Mouse (Mus musculus) kidney, embryonic 14.5 days (tissue): ENCODE measurements around the gene Casc4. TPM values are rescaled to one million over a fixed set of nuclear protein-coding genes. Genes with fewer than 3 reads are reported as not detected.
"Not testable (repeated sequence)": the region's sequence is repeated elsewhere in the genome, so short reads cannot be mapped to it uniquely, and the experiment has no call there.

Source experiments
- ATAC-seq: fragments of 200-750 bp; cut with Nextera tagmentation; 2 replicates; pipeline ENCODE4 v1.8.0; 2017; ENCODE audit warnings: moderate number of reproducible peaks, mild to moderate bottlenecking, moderate TSS enrichment, moderate library complexity; ENCODE audit not compliant: low FRiP score, low TSS enrichment
- H3K27ac ChIP-seq: fragments of 300-500 bp; sonication (generic); 2 replicates; pipeline ENCODE4 v1.5.1; 2014; ENCODE audit warnings: low read depth, mild to moderate bottlenecking, low read length, moderate library complexity, mixed read lengths
- H3K27me3 ChIP-seq: fragments of 300-500 bp; sonication (generic); 2 replicates; pipeline ENCODE4 v1.6.1; 2014; ENCODE audit warnings: mild to moderate bottlenecking, low read length; ENCODE audit not compliant: control insufficient read depth, insufficient read depth
- H3K36me3 ChIP-seq: fragments of 300-500 bp; sonication (generic); 2 replicates; pipeline ENCODE4 v1.6.1; 2014; ENCODE audit warnings: low read length, mixed read lengths; ENCODE audit not compliant: control insufficient read depth, insufficient read depth
- H3K4me1 ChIP-seq: fragments of 300-500 bp; sonication (generic); 2 replicates; pipeline ENCODE4 v1.6.1; 2014; ENCODE audit warnings: low read length, mixed read lengths; ENCODE audit not compliant: control insufficient read depth, insufficient read depth
- H3K4me2 ChIP-seq: fragments of 300-500 bp; sonication (generic); replicated peaks from 2 replicates; pipeline ENCODE4 v1.6.1; 2014; ENCODE audit warnings: low read depth, mild to moderate bottlenecking, low read length
- H3K4me3 ChIP-seq: fragments of 300-500 bp; sonication (generic); 2 replicates; pipeline ENCODE4 v1.5.1; 2014; ENCODE audit warnings: mild to moderate bottlenecking, low read length
- H3K9ac ChIP-seq: fragments of 300-500 bp; sonication (generic); 2 replicates; pipeline ENCODE4 v1.6.1; 2014; ENCODE audit warnings: low read depth, mild to moderate bottlenecking, low read length, moderate library complexity
- H3K9me3 ChIP-seq: fragments of 300-500 bp; sonication (generic); 2 replicates; pipeline ENCODE4 v1.6.1; 2016; ENCODE audit warnings: low read length; ENCODE audit not compliant: control insufficient read depth
- WGBS: fragments of 180-500 bp; shearing (Covaris S2); extraction: QIAGEN DNeasy Blood & Tissue Kit; methylation state at CpG from one replicate; pipeline ENCODE4 v1.1.7; 2014; 5-methylcytosine and 5-hydroxymethylcytosine counted together
- polyA plus RNA-seq: library from polyadenylated mRNA; unstranded; fragments of >200 nt; fragmentation: Nextera tagmentation; extraction: Ambion mirVana; gene quantifications from 2 replicates; pipeline ENCODE4 v1.2.1, GENCODE M21; 2014

The Casc4 gene
- polyA plus RNA-seq, 1 experiment from 2014 or later, result 25.5 TPM

GRCm38 (mm10) chr2:121886406-121886805 lies 19.6 kb downstream of the Casc4 start:
- H3K27ac ChIP-seq, result no peak overlapping the region
- no peaks in the 10 kb centered on the region for H3K36me3 ChIP-seq
- H3K27me3 ChIP-seq, result no peaks in the 10 kb centered on the region
- no peak for ATAC-seq
- H3K4me3 ChIP-seq, result no peak overlapping the region
- no peak overlapping the region for H3K9ac ChIP-seq
- H3K4me2 ChIP-seq, result no peak overlapping the region
- 95% methylated on average over 1 of the region's 1 CpGs for WGBS
- H3K4me1 ChIP-seq, result peaks cover 3% of the 10 kb centered on the region; the same call in 1 of the 2 replicates
- no peaks in the 10 kb centered on the region for H3K9me3 ChIP-seq

DNA sequence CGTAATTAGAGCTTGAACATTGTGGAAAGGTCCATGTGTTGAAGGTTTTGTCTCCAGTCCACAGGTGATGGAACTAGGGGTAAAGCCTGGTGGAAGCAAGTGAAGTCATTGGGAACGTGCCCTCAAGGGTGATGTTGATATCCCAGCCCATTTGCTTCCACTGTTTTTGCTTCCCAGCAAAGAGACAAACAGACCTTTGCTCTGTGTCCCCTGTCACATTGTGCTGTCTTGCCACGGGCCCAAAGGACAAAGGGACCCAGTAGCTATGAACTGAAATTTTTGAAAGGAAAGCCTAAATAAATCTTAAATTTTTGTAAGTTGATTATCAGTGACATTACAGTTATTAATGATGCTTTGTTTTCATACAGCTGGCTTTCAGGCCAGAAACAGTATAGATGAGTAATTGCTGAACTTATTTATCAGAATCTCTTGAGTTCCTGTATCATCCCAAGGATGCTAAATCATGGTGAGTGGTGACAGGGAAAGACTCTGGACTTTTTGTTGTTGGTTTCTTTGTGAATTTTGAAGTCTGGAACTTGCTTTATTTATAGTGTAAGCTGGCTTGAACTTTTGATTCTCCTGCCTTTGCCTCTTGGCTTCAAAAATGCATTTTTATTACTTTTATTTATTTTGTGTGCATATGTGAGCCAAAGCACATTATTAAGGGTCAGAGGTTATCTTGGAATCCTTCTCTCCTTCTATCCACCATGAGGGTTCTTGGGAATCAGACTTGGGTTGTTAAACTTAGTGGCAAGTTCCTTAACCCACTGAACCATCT lies 22.1 kb downstream of the Casc4 start:
- Histone ChIP-seq H3K9me3 (no peaks in the 10 kb centered on the region), H3K27ac (no peak overlapping the region), H3K27me3 (no peaks in the 10 kb centered on the region), H3K4me1 (peaks cover 3% of the 10 kb centered on the region; the same call in 1 of the 2 replicates), H3K36me3 (no peaks in the 10 kb centered on the region), H3K4me3 (no peak overlapping the region), H3K9ac (no peak overlapping the region), H3K4me2 (no peak overlapping the region)
- WGBS, result 65% methylated on average over 3 of the region's 3 CpGs
- peak; percentile 72 for ATAC-seq

GRCm38 (mm10) chr2:121895261-121895660 lies 28.5 kb downstream of the Casc4 start:
- H3K36me3 ChIP-seq, result no peaks in the 10 kb centered on the region
- no peak overlapping the region for H3K9ac ChIP-seq
- no peaks in the 10 kb centered on the region for H3K27me3 ChIP-seq
- H3K9me3 ChIP-seq, result no peaks in the 10 kb centered on the region
- H3K4me3 ChIP-seq, result no peak overlapping the region
- no peaks in the 10 kb centered on the region for H3K4me1 ChIP-seq
- no peak overlapping the region for H3K4me2 ChIP-seq
- no peak for ATAC-seq
- H3K27ac ChIP-seq, result no peak overlapping the region
- 92% methylated on average over 2 of the region's 2 CpGs for WGBS

DNA sequence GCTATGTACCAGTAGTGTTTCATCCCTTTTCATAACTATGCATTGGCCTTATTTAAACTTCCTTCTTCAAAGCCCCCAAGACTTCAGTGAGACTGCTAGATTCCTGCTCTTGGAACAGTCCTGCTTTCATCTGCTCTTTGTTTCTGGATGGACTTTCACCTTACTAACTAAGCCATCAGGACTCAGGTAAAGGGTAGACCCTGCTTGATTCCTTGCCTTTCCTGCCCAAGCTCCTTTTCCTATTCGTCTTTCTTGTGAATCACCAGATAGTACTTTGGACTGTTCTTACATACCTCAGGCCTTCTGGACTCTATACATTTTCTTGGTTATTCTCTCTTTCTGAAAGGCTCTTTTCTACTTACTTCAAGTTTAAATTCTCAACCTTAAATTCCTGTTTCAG lies 30.1 kb downstream of the Casc4 start:
- H3K4me3 ChIP-seq, result no peak overlapping the region
- H3K27ac ChIP-seq, result no peak overlapping the region
- no peaks in the 10 kb centered on the region for H3K36me3 ChIP-seq
- ATAC-seq, result no peak
- 89% methylated on average over 1 of the region's 1 CpGs for WGBS
- H3K4me2 ChIP-seq, result no peak overlapping the region
- no peak overlapping the region for H3K9ac ChIP-seq
- H3K27me3 ChIP-seq, result no peaks in the 10 kb centered on the region
- no peaks in the 10 kb centered on the region for H3K4me1 ChIP-seq
- no peaks in the 10 kb centered on the region for H3K9me3 ChIP-seq

- WGBS, result 90% methylated on average over 3 of the region's 3 CpGs
- Histone ChIP-seq H3K9me3 (no peaks in the 10 kb centered on the region), H3K27me3 (no peaks in the 10 kb centered on the region), H3K27ac (no peak overlapping the region), H3K36me3 (peaks cover 25% of the 10 kb centered on the region; the same call in 1 of the 2 replicates), H3K9ac (no peak overlapping the region), H3K4me2 (no peak overlapping the region), H3K4me1 (no peaks in the 10 kb centered on the region), H3K4me3 (no peak overlapping the region)
- no peak for ATAC-seq
These were observed 43.2 kb downstream of the Casc4 start for GRCm38 (mm10) chr2:121909975-121910374.

GRCm38 (mm10) chr2:121916047-121916970 lies 49.5 kb downstream of the Casc4 start:
- WGBS, result 89% methylated on average over 5 of the region's 5 CpGs
- no peak overlapping the region for H3K27ac ChIP-seq

DNA sequence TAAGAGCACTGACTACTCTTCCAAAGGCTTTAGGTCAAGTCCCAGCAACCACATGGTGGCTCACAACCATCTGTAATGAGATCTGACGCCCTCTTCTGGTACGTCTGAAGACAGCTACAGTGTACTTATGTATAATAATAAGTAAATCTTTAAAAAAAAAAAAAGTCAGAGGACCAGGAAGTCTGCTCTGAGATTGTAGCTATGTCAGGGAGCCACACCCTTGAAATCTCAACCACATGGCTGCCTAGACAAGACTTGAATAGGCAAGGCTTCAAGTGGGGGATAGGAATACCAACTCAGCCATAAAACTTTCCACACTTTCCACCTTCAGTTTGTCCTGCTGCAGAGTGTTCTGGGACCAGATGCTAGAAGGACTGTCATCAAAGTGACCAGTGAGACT lies 70.9 kb downstream of the Casc4 start:
- H3K9ac ChIP-seq, H3K27ac ChIP-seq, H3K4me2 ChIP-seq, H3K36me3 ChIP-seq, H3K9me3 ChIP-seq, ATAC-seq, H3K4me1 ChIP-seq, H3K4me3 ChIP-seq, H3K27me3 ChIP-seq: not testable (repeated sequence)
- 80% methylated on average over 2 of the region's 2 CpGs for WGBS

More at GRCm38 (mm10) chr2:121916047-121916970, 49.5 kb downstream of the Casc4 start:
- ATAC-seq, result no peak
- H3K36me3 ChIP-seq, result peaks cover 18% of the 10 kb centered on the region; the same call in 1 of the 2 replicates
- no peak overlapping the region for H3K9ac ChIP-seq
- no peaks in the 10 kb centered on the region for H3K9me3 ChIP-seq
- H3K4me1 ChIP-seq, result no peaks in the 10 kb centered on the region
- no peaks in the 10 kb centered on the region for H3K27me3 ChIP-seq
- H3K4me2 ChIP-seq, result no peak overlapping the region
- no peak overlapping the region for H3K4me3 ChIP-seq

DNA sequence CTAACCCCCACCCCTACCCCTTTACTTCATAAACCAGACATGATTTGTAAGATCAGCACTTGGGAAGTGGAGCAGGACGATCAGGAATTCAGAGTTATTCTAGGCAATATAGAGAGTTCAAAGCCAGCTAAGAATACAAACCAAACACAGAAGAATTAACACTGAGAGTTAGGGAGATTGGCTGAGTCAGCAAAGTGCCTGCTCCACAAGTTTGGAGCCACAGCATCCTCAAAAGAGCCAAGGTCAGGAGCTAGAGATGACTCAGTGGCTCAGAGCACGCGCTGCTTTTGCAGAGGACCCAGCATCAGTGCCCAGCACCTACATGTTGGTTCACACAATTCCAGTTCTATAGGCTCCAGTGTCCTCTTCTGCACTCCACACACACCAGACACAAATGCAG lies 76.6 kb downstream of the Casc4 start:
- no peaks in the 10 kb centered on the region for H3K9me3 ChIP-seq
- 82% methylated on average over 3 of the region's 3 CpGs for WGBS
- H3K36me3 ChIP-seq, result no peaks in the 10 kb centered on the region
- H3K4me3 ChIP-seq, result no peak overlapping the region
- no peak for ATAC-seq
- no peaks in the 10 kb centered on the region for H3K4me1 ChIP-seq
- H3K27me3 ChIP-seq, result no peaks in the 10 kb centered on the region
- H3K27ac ChIP-seq, result no peak overlapping the region
- no peak overlapping the region for H3K9ac ChIP-seq
- no peak overlapping the region for H3K4me2 ChIP-seq
